Mouse (Mus musculus) CD8-positive naive resting alpha-beta T cell, adult 57 days (primary cell): ENCODE measurements around the gene Rap2b. TPM values are rescaled to one million over a fixed set of nuclear protein-coding genes. Genes with fewer than 3 reads are reported as not detected.

Experiments used
- total RNA-seq: library from RNA; stranded (reverse); gene quantifications from one replicate; pipeline ENCODE4 v1.2.4, GENCODE M21; 2023

Gene Rap2b
- 17.7 TPM for total RNA-seq

DNA sequence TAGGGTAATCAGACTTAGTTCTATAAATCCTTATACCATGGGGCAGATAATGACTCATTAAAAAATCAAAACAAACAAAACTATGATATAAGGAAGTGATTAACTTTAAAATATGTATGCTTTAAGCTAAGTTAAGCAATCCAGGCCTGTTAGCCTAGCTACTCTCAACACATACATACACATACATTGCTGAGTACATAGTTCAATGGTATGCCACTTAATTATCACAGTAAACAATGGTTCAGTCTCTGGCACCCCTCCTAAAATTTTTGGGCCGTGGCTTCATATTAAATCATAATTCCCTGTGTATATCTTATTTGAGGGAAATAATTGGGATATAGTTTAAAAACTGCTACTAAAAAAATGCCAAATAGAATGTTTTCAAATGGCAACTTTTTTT lies at the start of gene Rap2b:
Gene Rap2b, plus strand, starts transcription at position 301 of the 400 bp plus-strand sequence.

DNA sequence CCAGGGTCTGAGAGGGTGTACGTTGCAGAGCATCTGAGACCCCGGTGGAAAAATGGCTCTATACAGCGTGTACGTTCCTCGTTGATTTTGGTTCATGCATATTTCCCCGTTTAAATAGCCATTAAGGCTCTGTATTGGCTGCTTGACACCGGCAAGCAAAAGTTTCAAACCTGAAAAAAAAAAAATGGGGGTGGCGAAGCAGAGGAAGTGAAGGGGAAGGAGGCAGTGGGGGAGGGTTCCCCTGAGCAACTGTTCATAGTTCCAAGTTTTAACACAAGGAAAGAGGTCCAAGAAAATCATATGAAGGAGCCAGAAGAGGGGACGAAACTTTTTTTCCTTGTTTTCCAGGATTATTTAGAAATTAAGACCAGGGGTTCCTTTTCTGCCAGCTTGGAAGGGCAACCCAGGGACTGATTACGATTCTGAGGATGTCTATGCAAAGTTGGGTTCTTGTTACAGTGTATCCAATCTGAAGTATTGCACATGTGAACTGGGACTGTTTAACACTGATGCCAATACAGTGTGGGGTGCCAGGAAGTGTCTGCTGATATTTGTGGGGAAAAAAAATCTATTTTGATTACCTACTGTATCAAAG lies 4.4 kb downstream of the Rap2b start, which contains the start of gene B430305J03Rik:
Gene B430305J03Rik, minus strand, starts transcription at position 173 of the 595 bp plus-strand sequence.

Other genes with a start within 250 kb of the Rap2b start
- 0.61 TPM for gene B430305J03Rik, start 4.3 kb downstream of the Rap2b start, total RNA-seq